Comparison of ENCODE assay signal across 9 mouse cellular contexts in the genomic region with DNA sequence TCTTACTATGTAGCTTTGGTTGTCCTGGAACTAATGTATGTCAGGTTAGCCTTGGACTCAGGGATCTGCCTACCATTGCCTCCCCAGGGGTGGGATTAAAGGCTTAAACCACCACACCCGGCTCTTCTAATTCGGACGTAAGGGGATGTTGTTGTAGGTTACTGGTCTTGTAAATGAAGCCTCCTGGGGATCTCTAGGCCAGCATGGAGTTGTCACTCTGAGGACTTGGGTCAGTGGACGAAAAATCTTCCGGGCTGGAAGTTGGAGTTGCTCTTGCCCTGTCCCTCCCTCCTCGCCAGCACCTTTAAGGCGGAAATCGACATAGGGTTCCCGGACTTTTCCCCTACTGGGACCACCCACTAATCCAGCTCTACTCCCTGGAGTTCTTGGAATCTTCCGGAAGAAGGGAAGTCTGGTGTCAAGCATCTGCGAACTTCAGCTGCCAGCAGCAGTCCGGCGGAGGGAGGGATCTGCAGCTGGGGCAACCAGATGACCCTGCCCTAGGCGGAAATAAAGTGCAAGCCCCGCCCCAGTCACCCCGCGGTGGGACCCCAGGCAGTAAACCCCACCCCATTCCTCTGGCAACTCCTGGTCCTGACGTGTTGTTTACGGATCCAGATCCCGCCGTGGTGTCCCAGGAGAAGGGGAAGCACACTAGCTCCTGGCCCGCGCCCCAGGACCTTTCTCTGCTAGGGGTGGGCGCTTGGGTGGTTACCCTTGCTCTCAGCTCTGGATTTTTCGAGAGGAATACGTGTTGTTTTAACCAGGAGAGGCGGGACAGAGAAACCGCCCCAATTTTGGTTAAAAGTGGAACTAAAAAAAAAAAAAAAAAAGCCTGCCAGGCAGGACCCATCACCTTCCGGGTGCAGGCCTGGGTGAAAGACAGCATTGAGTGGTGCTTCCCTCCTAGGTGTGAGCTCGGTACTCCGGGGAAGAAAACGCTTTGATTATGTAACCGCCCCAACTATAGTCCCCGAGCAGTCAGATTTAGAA. TPM values are rescaled to one million over a fixed set of nuclear protein-coding genes. Genes with fewer than 3 reads are reported as not detected.
DNase-seq lines count a peak whose midpoint lies in the region; ATAC-seq lines count a peak whose summit lies in the region.
"Had no signal": no experiment of that assay in that cellular context is flagged by ENCODE, and none has a peak within 500 bp of the region (broad histone marks: within the 10 kb centered on the region; RNA-seq: fewer than 3 reads in every experiment).

No protein-coding gene starts in this region.

- DNase-seq in MEL-GATA-1-ER (ENCODE audit: extremely low read depth, low read depth): peak; percentile 69
- DNase-seq in cerebellum, postnatal 10 days: peak; percentile 63 to 74
- peak; percentile 51 to 55 for DNase-seq in frontal cortex, postnatal 14 days (ENCODE audit: low spot score in 2 of 2)
- peak; percentile 52 to 59 for DNase-seq in left cerebral cortex, adult 18-20 months (ENCODE audit: low spot score in 2 of 2)
- peak; percentile 94 to 97 for DNase-seq in lung, postnatal 4 days
- DNase-seq in retina, postnatal 1 day: peak; percentile 84
- DNase-seq in urinary bladder, adult 18-20 months (ENCODE audit: low spot score in 2 of 2): peak; percentile 78 to 92

- no peaks in the 10 kb centered on the region for H3K27me3 ChIP-seq in hindbrain, embryonic 13.5 days

- peak overlapping the region; percentile 57 for H3K4me2 ChIP-seq in hindbrain, embryonic 13.5 days

- peaks cover 9% of the 10 kb centered on the region for H3K4me1 ChIP-seq in hindbrain, embryonic 13.5 days (replicated peaks)

- no peak for ATAC-seq in hindbrain, embryonic 13.5 days (ENCODE audit: low FRiP score)

- H3K36me3 ChIP-seq in hindbrain, embryonic 13.5 days: no peaks in the 10 kb centered on the region

- WGBS in hindbrain, embryonic 13.5 days: 4% methylated on average over 34 of the region's 34 CpGs

- H3K27ac ChIP-seq in hindbrain, embryonic 13.5 days: peak overlapping the region; percentile 24; the same call in 1 of the 2 replicates

- H3K4me3 ChIP-seq in hindbrain, embryonic 13.5 days: peak overlapping the region; percentile 35

- H3K9ac ChIP-seq in hindbrain, embryonic 13.5 days: peak overlapping the region; percentile 62

- no peaks in the 10 kb centered on the region for H3K9me3 ChIP-seq in hindbrain, embryonic 13.5 days

RNA-seq across cellular contexts. Expression of a gene that starts 6.4 kb away (rescaled TPM):
- polyA plus RNA-seq in hindbrain, embryonic 13.5 days (2015; fragmentation: Nextera tagmentation; extraction: Ambion mirVana): 4.6 and 6.0 TPM in 2 replicates
- 10 to 100 TPM; 23.8 to 32.2 TPM for total RNA-seq in left cerebral cortex, adult 18-20 months (2021)

RNA-seq across cellular contexts. Expression of a gene that starts 32.5 kb away (rescaled TPM):
- 1.1 and 1.2 TPM in 2 replicates for polyA plus RNA-seq in hindbrain, embryonic 13.5 days (2015; fragmentation: Nextera tagmentation; extraction: Ambion mirVana)
- total RNA-seq in left cerebral cortex, adult 18-20 months (2021): under 1 TPM; 0.44 to 0.68 TPM
- polyA plus RNA-seq: large intestine, adult 2 months had no signal

RNA-seq across cellular contexts. Expression of a gene that starts 45.6 kb away (rescaled TPM):
- polyA plus RNA-seq in hindbrain, embryonic 13.5 days (2015; fragmentation: Nextera tagmentation; extraction: Ambion mirVana): 0.14 and 0.40 TPM in 2 replicates
- 1 to 10 TPM; 1.7 to 2.1 TPM for total RNA-seq in left cerebral cortex, adult 18-20 months (2021)

RNA-seq across cellular contexts. Expression of a gene that starts 49.0 kb away (rescaled TPM):
- 33.3 and 34.8 TPM in 2 replicates for polyA plus RNA-seq in hindbrain, embryonic 13.5 days (2015; fragmentation: Nextera tagmentation; extraction: Ambion mirVana)
- total RNA-seq in left cerebral cortex, adult 18-20 months (2021): 10 to 100 TPM; 15.5 to 18.3 TPM

RNA-seq across cellular contexts. Expression of a gene that starts 59.3 kb away (rescaled TPM):
- polyA plus RNA-seq in hindbrain, embryonic 13.5 days (2015; fragmentation: Nextera tagmentation; extraction: Ambion mirVana): 107 and 109 TPM in 2 replicates
- 10 to 100 TPM; 55.0 to 57.5 TPM for total RNA-seq in left cerebral cortex, adult 18-20 months (2021)
